Mouse (Mus musculus): ENCODE measurements around the gene Hs6st3.

The Hs6st3 gene

GRCm38 (mm10) chr14:119902486-119902885, 764.3 kb downstream of the Hs6st3 start:
- DNase-seq (ENCODE audit: low spot score in 2 of 2) = no peak

DNA sequence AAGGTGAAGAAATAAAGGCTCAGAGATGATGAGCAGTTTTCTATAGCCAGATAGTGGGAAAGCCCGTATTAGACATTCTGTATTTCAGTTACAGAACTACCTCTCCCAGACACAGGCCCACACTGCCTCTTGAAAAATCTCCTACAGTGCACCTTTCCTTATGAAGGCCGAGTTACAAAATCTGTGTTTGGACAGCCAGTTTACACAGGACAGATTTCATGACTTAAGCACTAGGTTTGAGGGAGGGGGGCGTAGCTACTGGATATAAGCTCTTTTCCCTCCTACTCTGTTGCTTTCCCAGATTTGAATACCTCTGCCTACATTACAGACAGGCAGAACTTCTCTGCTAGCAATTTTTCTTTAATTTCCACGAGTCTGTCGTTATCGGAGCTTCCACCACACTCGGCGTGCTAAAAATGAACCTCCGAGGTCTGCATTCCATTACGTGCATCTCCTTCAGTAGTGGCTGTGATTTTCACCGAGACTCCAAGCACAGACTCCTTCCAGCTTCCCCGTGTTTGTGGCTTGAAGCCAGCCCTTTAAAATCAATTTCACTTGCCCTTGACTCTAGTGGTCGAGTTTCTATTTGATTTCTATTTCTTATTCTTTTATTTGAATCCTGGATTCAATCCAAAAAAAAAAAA, 770.0 kb downstream of the Hs6st3 start:
- DNase-seq (ENCODE audit: low spot score in 2 of 2) = peak; percentile 42 to 53

- DNase-seq (ENCODE audit: low spot score in 2 of 2) = no peak
Measured at GRCm38 (mm10) chr14:119914508-119914907, 776.4 kb downstream of the Hs6st3 start.

- DNase-seq (ENCODE audit: low spot score in 2 of 2) = no peak
Measured at GRCm38 (mm10) chr14:119918281-119919034, 780.3 kb downstream of the Hs6st3 start.

- DNase-seq (ENCODE audit: low spot score in 2 of 2) = no peak
Measured at GRCm38 (mm10) chr14:119919177-119919576, 781.0 kb downstream of the Hs6st3 start.
